Mouse (Mus musculus) spleen, postnatal 4 days (tissue): ENCODE results near the gene Adpgk.

Experiments
- DNase-seq, 2 experiments: peaks; one replicate each; pipeline ENCODE4 v3.0.0; 2022; ENCODE audit warnings: low spot score in 2 of 2

The Adpgk gene

DNA sequence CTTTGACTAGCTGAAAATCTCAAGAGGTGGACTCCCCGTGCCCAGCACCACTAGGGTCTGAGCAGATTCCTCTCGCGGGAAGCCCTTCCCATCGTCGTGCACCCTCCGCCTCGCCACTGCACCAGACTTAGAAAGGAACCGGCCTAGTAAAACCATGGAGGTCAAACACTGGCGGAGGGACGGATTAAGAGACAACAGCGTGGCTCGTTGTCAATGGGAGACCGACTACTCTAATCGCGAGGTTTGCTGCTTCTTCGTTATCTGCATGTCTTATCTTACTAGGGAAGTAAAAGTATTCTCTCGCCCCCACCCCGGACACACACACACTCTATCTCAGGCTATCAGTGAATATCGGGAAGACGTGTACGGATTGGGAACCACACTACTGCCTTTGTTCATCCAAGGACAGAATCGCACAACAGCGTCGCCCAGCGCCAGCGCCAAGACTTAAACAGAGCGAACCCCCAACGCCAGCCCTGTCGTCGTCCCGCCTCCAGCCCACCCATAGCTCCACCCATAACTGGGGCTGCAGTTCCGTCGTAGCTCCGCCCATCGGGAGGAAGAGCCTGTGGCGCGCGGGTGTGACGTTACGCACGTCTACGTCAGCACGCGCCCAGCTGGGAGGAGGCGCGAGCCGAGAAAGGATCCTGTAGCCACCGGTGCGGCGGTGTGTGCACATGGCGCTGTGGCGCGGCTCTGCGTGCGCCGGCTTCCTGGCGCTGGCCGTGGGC is at the start of gene Adpgk:
Gene Adpgk, plus strand, starts transcription at position 602 of the 731 bp plus-strand sequence.
- DNase-seq: peak; percentile 98

DNA sequence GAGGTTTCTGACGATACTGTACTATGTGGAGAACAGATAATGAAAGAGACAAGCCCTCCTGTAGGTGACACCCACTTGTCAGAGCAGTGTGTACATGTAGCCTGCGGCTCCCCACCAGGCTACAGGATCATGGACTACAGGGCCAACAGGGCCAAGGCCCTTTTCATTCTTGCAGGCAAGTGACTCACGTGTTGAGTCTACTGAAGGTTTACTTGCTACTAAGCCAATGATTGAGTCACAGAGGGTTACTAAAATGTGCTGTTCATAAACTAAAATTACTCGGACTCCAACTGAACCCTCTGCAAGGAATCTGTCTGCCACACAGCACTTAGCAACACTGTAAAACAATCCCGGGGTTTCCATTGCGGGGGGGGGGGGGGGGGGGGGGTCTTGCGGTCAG is 46.2 kb upstream of the Adpgk start:
- no peak for DNase-seq

DNA sequence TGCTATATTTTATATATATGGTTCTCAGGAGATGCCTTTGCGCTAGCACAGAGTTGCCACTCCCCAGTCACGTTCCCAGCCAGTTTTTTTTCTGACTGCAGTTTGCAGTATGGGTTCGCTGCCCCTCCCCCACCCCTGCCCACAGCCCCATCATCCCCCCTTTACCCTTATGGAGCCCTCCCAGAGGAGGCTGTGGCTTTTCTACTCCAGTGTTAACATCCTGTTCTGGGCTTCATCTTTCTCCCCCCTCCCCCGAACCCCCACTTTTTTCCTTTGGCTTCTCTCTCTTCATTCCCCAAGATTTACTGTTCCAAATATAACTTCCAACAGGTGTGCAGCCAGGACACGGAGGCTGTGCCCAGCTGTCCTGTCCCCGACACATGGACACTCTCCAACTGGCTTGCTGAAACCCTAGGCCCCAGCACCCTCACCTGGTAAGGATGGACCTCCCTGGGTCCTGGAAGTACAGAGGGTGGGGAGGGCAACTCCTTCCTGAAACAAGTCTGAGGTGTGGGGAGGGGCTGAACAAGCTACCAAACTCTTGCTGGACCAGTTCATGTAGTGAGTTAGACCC is 44.8 kb upstream of the Adpgk start:
- DNase-seq: no peak

- no peak for DNase-seq
Measured at GRCm38 (mm10) chr9:59249359-59249758, 42.0 kb upstream of the Adpgk start.

DNA sequence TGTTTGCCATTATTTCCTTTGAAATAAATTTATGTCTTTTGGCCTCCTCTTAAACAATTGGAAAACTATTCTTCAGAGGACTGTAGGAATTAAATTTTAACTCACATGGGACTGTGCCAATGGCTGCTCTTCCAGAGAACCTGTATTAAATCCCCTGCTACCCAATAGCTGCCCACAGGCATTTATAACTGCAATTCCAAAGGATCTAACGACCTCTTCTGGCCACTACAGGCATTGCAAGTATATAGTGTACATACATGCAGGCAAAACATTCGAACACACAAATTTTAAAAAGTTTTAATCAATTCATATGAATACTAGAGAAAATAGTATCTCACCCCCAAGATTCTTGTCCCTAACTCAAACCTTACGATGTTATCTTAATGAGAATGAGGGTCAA is 41.1 kb upstream of the Adpgk start:
- no peak for DNase-seq

GRCm38 (mm10) chr9:59254716-59255421 is 36.5 kb upstream of the Adpgk start:
- no peak for DNase-seq

GRCm38 (mm10) chr9:59259806-59260454 is 31.4 kb upstream of the Adpgk start:
- no peak for DNase-seq

DNA sequence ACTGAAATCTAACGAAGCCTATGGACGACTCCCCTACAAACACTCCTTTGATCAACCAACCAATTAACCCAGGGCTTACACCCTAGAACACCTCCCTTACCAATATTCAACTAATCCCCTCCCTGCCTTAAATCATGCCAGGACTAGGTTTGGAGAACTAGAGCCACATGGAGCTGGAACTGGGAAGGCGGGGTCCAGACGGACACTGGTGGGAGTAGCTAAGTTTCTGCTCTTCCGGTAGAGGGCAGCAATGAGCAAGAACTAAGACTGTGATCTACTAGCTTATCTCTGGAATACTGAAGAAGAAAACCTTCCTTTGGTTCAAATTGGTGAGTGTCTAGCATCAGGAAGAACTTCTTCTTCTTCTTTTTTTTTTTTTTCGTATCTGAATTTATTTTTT is 25.0 kb upstream of the Adpgk start:
- no peak for DNase-seq

DNA sequence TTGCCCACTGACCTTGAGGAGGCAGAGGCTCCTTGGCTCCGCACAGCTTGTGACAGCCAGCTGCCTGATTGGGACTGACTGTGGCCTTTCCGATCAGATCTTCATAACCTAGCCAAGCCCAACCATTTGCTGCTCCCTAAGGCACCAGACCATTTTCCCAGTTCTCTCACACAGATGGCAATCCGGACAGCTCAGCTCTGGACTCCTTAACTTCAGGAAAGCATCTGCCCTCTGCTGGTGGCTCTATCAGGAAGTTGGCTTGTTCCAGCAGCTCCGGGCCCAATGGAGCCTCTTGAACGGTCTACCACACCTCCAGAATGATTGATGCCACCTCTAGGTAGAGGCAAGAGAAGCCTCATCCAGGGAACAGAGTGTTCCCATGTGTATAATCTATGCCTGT is 21.6 kb upstream of the Adpgk start:
- no peak for DNase-seq

DNA sequence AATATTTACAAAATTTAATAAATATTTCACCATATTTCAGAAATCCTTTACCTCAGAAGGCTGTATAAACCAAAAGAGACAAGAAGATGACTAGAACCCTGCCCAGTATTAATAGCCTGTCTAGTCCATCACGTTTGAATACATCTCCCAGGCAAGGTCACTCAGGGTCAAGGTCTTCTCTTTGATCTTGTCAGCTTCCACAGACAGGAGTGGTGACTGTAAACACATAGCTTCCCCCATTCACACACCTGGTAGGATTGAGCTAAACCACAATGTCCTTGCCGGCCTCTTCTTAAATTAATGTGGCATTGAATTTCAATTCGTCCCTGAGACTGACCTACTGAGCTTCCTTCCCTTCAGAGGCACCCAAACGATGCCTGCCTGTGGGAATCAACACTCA is 20.3 kb upstream of the Adpgk start:
- no peak for DNase-seq

GRCm38 (mm10) chr9:59271711-59272110 is 19.6 kb upstream of the Adpgk start:
- DNase-seq: no peak

DNA sequence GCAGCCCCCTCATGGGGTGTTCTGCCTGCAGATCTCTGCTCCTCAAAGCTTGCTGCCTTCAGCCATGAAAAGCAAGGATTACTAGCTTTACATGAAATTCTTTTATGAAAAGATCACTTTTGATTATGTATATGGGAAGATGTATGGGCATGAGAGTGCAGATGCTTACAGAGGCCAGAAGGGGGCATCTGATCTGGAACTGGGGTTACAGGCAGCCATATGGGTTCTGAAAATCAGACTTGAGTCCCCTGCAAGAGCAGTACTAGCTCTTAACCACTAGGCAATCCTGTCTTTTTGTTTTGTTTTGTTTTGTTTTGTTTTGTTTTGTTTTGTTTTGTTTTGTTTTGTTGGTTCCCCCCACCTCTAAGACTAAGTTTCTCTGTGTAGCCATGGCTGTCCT is 18.2 kb upstream of the Adpgk start:
- DNase-seq: no peak

DNA sequence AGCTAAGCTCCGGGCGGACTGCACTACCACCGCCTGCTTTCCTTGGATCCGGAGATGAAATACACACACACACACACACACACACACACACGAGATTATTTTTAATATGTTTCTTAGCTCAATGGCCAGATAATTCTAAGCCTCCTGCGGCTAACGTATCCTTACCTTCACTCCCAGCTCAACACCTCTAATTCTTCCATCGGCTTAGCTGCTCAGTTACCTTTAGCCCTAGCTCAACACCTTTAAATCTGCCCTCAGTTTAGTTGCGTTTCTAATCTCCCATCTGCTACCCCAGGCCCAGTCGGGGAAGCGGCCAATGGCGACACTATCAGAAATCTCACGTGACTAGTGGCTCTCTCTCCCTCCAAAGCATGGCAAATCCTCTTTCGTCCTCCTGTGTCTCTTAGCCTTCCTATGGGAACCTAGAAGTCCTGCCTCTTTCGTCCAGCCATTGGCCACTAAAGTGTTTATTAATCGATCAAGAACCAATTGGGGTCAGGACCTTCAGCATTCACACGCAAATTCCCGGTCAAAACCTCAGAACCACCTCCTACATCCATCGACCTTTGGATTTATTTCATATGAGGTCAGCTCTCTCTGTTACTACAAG is 16.4 kb upstream of the Adpgk start:
- no peak for DNase-seq

DNA sequence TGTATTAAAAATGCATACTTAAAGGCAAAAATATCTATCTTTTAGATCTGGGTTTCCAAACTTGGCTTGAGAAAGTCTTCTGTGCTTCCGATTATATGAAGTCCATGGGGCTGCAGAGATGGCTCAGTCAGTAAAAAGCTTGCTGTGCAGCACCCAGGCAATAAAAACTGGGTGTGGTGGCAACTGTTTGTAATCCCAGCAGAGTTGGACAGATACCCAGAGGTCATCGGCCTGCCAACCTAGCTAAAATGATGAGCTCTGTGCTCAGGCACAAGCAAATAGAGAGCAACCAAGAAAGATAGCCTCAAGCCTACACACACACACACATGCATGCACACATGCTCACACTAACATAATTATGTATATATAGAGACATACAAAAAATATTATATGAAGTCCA is 13.2 kb upstream of the Adpgk start:
- DNase-seq: no peak

DNA sequence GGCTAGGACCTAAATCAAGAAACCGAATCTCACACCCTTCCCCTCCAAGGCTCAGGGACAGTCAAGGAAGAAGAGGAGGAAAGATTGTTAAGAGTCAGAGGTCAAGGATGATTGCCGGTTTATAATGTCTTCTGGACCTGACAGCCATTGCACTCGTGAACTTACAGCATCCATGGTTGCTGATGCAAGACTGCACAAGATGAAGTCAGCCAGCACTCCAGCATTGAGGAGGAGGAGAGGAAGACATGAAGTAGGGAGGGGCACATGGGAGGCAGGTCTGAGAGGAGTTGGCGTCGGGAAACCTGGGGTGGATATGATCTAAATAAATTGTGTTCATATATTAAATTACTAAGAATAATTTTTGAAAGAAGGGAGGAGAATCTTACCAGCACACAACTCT is 12.7 kb upstream of the Adpgk start:
- DNase-seq: no peak

GRCm38 (mm10) chr9:59280888-59281287 is 10.5 kb upstream of the Adpgk start:
- DNase-seq: no peak

DNA sequence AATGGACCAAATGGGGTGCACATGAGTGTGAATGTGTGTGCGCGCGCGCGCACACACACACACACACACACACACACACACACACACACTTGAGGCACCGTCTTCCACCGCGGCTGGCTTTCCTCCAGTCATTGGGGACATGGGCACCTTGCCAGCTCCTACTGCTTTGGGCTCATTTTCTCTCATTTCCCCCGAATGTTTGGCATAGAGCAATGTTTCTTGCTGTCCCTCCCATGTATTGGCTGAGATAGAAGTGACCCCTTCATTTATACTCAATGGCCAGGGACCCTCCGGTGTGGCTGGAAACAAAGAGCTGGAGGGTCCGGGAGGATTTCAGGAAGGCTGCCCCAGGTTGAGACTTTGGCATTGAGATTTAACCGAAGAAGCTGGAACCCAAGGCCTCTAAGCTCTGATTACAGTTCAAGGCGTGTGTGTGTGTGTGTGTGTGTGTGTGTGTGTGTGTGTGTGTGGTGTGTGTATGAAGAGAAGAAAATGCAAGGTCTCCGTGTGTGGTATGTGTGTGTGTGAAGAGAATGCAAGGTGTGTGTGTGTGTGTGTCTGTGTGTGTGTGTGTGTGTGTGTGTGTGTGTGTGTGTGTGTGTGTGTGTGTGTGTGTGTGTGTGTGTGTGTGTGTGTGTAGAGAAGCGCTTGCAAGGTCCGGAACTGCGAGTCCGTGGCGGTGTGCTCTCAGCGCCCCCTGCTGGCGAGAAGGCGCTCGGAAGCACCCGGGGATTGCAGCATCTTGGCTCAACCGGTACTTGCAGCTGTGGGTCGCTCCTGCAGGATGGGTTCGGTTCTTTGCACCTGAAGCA is 9.3 kb upstream of the Adpgk start:
- DNase-seq: peak; percentile 72 to 91

DNA sequence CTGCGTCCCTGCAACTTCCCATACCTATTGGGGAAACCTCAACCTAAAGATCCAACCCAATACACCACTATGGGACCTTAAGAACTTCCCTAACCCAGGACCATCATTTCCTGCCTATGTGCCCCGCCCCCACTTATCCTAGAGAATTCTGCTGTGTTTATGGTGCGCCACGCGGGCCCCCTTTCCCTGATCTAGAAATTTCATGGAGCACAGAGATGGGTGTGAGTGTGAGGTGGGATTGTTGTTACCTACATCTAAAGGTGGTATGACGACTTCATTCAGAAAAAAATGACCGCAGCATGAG is 8.7 kb upstream of the Adpgk start:
- no peak for DNase-seq

GRCm38 (mm10) chr9:59285614-59286013 is 5.7 kb upstream of the Adpgk start:
- DNase-seq: no peak

DNA sequence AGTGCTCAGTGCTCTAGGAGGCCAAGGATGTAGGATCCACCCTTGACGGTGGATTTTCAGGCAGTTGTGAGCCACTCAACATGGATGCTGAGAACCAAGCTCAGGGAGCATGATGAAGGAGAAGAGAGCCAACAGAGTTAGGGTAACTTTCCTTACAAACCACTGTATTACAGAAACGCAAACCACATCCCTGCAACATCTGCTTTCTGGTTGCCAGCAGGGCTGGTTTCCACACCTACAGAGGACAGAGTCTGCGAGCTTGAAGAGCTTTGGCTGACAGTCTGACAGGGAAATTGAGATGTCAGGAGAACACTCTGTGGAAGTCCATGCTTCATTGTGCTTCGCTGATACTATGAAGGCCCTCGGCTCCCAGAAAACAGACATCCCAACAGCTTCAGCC is 3.3 kb upstream of the Adpgk start:
- no peak for DNase-seq

GRCm38 (mm10) chr9:59288685-59289410 is 2.5 kb upstream of the Adpgk start:
- DNase-seq: no peak
